Mouse (Mus musculus): ENCODE measurements around the gene Nme2. TPM values are rescaled to one million over a fixed set of nuclear protein-coding genes. Genes with fewer than 3 reads are reported as not detected.

Nme2 gene
- total and polyA plus RNA-seq, 3 experiments: 945 to 1,722 (median 1,555) TPM

DNA sequence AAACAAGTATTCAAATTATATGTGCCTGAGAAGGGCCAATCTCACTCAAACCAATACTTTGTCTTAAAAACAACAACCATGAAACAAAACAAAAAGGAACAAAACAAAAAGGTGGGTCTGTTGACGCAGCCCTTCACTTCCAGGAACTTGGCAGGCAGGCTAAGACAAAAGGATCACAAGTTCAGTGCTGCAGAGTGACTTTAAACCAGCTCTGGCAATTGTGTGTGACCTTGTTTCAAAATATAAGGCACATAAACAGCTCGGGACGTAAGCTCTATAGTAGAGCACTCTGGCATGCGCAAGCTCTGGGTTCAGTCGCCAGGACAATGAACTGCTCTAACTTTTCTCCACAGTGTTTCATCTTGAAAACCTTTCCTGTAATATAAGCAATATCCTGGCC, 16.9 kb upstream of the Nme2 start:
- Histone ChIP-seq H3K27ac (ENCODE audit: insufficient read depth, low read depth) (no peak overlapping the region), H3K4me3 (replicated peaks in 1 of 3; ENCODE audit: low read depth in 2 of 3, low read length in 2 of 3, poor library complexity in 1 of 3) (no peak overlapping the region), H3K9me3 (replicated peaks; ENCODE audit: low read length) (no peaks in the 10 kb centered on the region), H3K27me3 (replicated peaks) (no peaks in the 10 kb centered on the region), H3K4me2 (ENCODE audit: insufficient read depth, low read depth, poor library complexity, severe bottlenecking) (no peak overlapping the region), H3K79me2 (replicated peaks; ENCODE audit: control insufficient read depth, extremely low read depth, insufficient read depth, poor library complexity, severe bottlenecking) (peaks cover 3% of the 10 kb centered on the region), H3K9ac (ENCODE audit: insufficient read depth, low read depth) (no peak overlapping the region), H3K36me3 (replicated peaks in 1 of 2; ENCODE audit: control insufficient read depth in 1 of 2, insufficient read depth in 1 of 2, low read length in 1 of 2) (no peaks in the 10 kb centered on the region), H3K4me1 (ENCODE audit: control insufficient read depth in 1 of 2, insufficient read depth in 2 of 2) (peaks cover 2 to 11% of the 10 kb centered on the region in 2 experiments; a peak in 1 of 4 replicates)
- dilution Hi-C loops (cut with MboI; ENCODE audit: extremely low pct_ligation_motif_present, extremely low pct_unique_long_range_greater_than_20kb, low sequenced_read_pairs) (no loop called here), in situ Hi-C loops (cut with MboI; ENCODE audit: low pct_ligation_motif_present, low pct_unique_long_range_greater_than_20kb, low sequenced_read_pairs) (loop anchor here (25.0 kb wide), 1 partner anchor 289 kb away; no protein-coding TSS in a partner anchor)
- no peak for DNase-seq (ENCODE audit: extremely low read depth)
- no peak for TF ChIP-seq KAT2A (IDR thresholded peaks at IDR 0.05; ENCODE audit: insufficient replicate concordance, low read length)
- TF ChIP-seq USF1 (IDR thresholded peaks at IDR 0.05; ENCODE audit: low read depth, low read length): no peak
- TF ChIP-seq MEF2A (IDR thresholded peaks at IDR 0.05; ENCODE audit: borderline replicate concordance, low read depth, low read length): no peak
- TF ChIP-seq GABPA (IDR thresholded peaks at IDR 0.05; ENCODE audit: insufficient replicate concordance, low read depth, low read length): no peak
- TF ChIP-seq UBTF (IDR thresholded peaks at IDR 0.05; ENCODE audit: low read depth, low read length): no peak
- TF ChIP-seq POLR2A (IDR thresholded peaks at IDR 0.05; ENCODE audit: low read depth, low read length): no peak

- H3K4me1 ChIP-seq (ENCODE audit: control insufficient read depth in 1 of 2, insufficient read depth in 2 of 2): peaks cover 5 to 30% of the 10 kb centered on the region in 2 experiments
- no peak overlapping the region for H3K4me2 ChIP-seq (ENCODE audit: insufficient read depth, low read depth, poor library complexity, severe bottlenecking)
- H3K27ac ChIP-seq (ENCODE audit: insufficient read depth, low read depth): no peak overlapping the region
- dilution Hi-C loops (cut with MboI; ENCODE audit: extremely low pct_ligation_motif_present, extremely low pct_unique_long_range_greater_than_20kb, low sequenced_read_pairs): no loop called here
- peaks cover 12 to 14% of the 10 kb centered on the region in 2 experiments for H3K36me3 ChIP-seq (replicated peaks in 1 of 2; ENCODE audit: control insufficient read depth in 1 of 2, insufficient read depth in 1 of 2, low read length in 1 of 2)
- H3K27me3 ChIP-seq (replicated peaks): no peaks in the 10 kb centered on the region
- in situ Hi-C loops (cut with MboI; ENCODE audit: low pct_ligation_motif_present, low pct_unique_long_range_greater_than_20kb, low sequenced_read_pairs): loop anchor here (10.0 to 25.0 kb wide), 2 partner anchors 105 to 293 kb away; no protein-coding TSS in a partner anchor
- TF ChIP-seq PAX5 (IDR thresholded peaks at IDR 0.05; ENCODE audit: low read length) (no peak), RCOR1 (conservative IDR thresholded peaks at IDR 0.05; ENCODE audit: low read depth, low read length) (no peak), POLR2AphosphoS2 (IDR thresholded peaks at IDR 0.05; ENCODE audit: low read depth, low read length) (no peak), RAD21 (IDR thresholded peaks at IDR 0.05; ENCODE audit: low read depth, low read length) (no peak), USF1 (IDR thresholded peaks at IDR 0.05; ENCODE audit: low read depth, low read length) (no peak), MEF2A (IDR thresholded peaks at IDR 0.05; ENCODE audit: borderline replicate concordance, low read depth, low read length) (no peak), MAFK (IDR thresholded peaks at IDR 0.05; ENCODE audit: insufficient replicate concordance, low read length) (0 out of 2 replicates have a peak, but pooled peaks have one; percentile 19)
- no peak overlapping the region for H3K4me3 ChIP-seq (replicated peaks in 1 of 3; ENCODE audit: low read depth in 2 of 3, low read length in 2 of 3, poor library complexity in 1 of 3)
- H3K9me3 ChIP-seq (replicated peaks; ENCODE audit: low read length): no peaks in the 10 kb centered on the region
- no peak overlapping the region for H3K9ac ChIP-seq (ENCODE audit: insufficient read depth, low read depth)
- DNase-seq (ENCODE audit: extremely low read depth): no peak
- H3K79me2 ChIP-seq (replicated peaks; ENCODE audit: control insufficient read depth, extremely low read depth, insufficient read depth, poor library complexity, severe bottlenecking): peaks cover 32% of the 10 kb centered on the region
Observed at GRCm38 (mm10) chr11:93969799-93970198, 13.7 kb upstream of the Nme2 start.

GRCm38 (mm10) chr11:93969171-93969570, 13.1 kb upstream of the Nme2 start:
- TF ChIP-seq CHD2 (IDR thresholded peaks at IDR 0.05; ENCODE audit: low read length) (no peak), TBP (conservative IDR thresholded peaks at IDR 0.05; ENCODE audit: low read depth, low read length) (no peak), EP300 (IDR thresholded peaks at IDR 0.05; ENCODE audit: low read length) (no peak), KAT2A (IDR thresholded peaks at IDR 0.05; ENCODE audit: insufficient replicate concordance, low read length) (no peak), ZMIZ1 (IDR thresholded peaks at IDR 0.05; ENCODE audit: low read depth, low read length) (no peak), USF1 (IDR thresholded peaks at IDR 0.05; ENCODE audit: low read depth, low read length) (no peak), HCFC1 (IDR thresholded peaks at IDR 0.05; ENCODE audit: low read depth, low read length) (no peak), ZKSCAN1 (IDR thresholded peaks at IDR 0.05; ENCODE audit: borderline replicate concordance, low read depth, low read length) (no peak), CTCF (conservative IDR thresholded peaks at IDR 0.05 in 1 of 2, IDR thresholded peaks at IDR 0.05 in 1 of 2; ENCODE audit: low read depth in 2 of 2, low read length in 2 of 2) (no peak), BHLHE40 (IDR thresholded peaks at IDR 0.05; ENCODE audit: low read depth, low read length) (no peak), MAFK (IDR thresholded peaks at IDR 0.05; ENCODE audit: insufficient replicate concordance, low read length) (no peak), RCOR1 (conservative IDR thresholded peaks at IDR 0.05; ENCODE audit: low read depth, low read length) (no peak), ETS1 (conservative IDR thresholded peaks at IDR 0.05; ENCODE audit: low read depth, low read length) (no peak), USF2 (conservative IDR thresholded peaks at IDR 0.05; ENCODE audit: low read depth, low read length) (no peak), SIN3A (IDR thresholded peaks at IDR 0.05; ENCODE audit: low read length) (no peak), NRF1 (IDR thresholded peaks at IDR 0.05; ENCODE audit: low read depth, low read length) (no peak), MEF2A (IDR thresholded peaks at IDR 0.05; ENCODE audit: borderline replicate concordance, low read depth, low read length) (no peak), IRF4 (IDR thresholded peaks at IDR 0.05; ENCODE audit: low read depth, low read length) (no peak), POLR2A (IDR thresholded peaks at IDR 0.05; ENCODE audit: low read depth, low read length) (no peak), RAD21 (IDR thresholded peaks at IDR 0.05; ENCODE audit: low read depth, low read length) (no peak)
- Histone ChIP-seq H3K4me2 (ENCODE audit: insufficient read depth, low read depth, poor library complexity, severe bottlenecking) (peak overlapping the region; percentile 90), H3K4me3 (replicated peaks in 1 of 3; ENCODE audit: low read depth in 2 of 3, low read length in 2 of 3, poor library complexity in 1 of 3) (peak overlapping the region in 1 of 3 experiments; percentile 61), H3K4me1 (ENCODE audit: control insufficient read depth in 1 of 2, insufficient read depth in 2 of 2) (peaks cover 5 to 32% of the 10 kb centered on the region in 2 experiments), H3K36me3 (replicated peaks in 1 of 2; ENCODE audit: control insufficient read depth in 1 of 2, insufficient read depth in 1 of 2, low read length in 1 of 2) (peaks cover 14 to 20% of the 10 kb centered on the region in 2 experiments), H3K27ac (ENCODE audit: insufficient read depth, low read depth) (no peak overlapping the region), H3K79me2 (replicated peaks; ENCODE audit: control insufficient read depth, extremely low read depth, insufficient read depth, poor library complexity, severe bottlenecking) (peaks cover 38% of the 10 kb centered on the region), H3K9me3 (replicated peaks; ENCODE audit: low read length) (no peaks in the 10 kb centered on the region), H3K27me3 (replicated peaks) (no peaks in the 10 kb centered on the region), H3K9ac (ENCODE audit: insufficient read depth, low read depth) (peak overlapping the region; percentile 57)
- no peak for DNase-seq (ENCODE audit: extremely low read depth)
- in situ Hi-C loops (cut with MboI; ENCODE audit: low pct_ligation_motif_present, low pct_unique_long_range_greater_than_20kb, low sequenced_read_pairs) (loop anchor here (10.0 to 25.0 kb wide), 2 partner anchors 106 to 293 kb away; no protein-coding TSS in a partner anchor), dilution Hi-C loops (cut with MboI; ENCODE audit: extremely low pct_ligation_motif_present, extremely low pct_unique_long_range_greater_than_20kb, low sequenced_read_pairs) (no loop called here)
